8 mouse cellular contexts compared by ENCODE assay signal in genomic region chr11:82763742-82764437, GRCm38 (mm10). TPM values are rescaled to one million over a fixed set of nuclear protein-coding genes. Genes with fewer than 3 reads are reported as not detected.
A peak's percentile ranks its signal among the peaks of the same experiment; 100 is the strongest.
DNase-seq lines count a peak whose midpoint lies in the region; ATAC-seq and TF ChIP-seq lines count a peak whose summit lies in the region.

Gene Cct6b, minus strand, starts transcription at chr11:82764321.
Gene Zfp830, plus strand, starts transcription at chr11:82764345.

- no peak for TF ChIP-seq CTCF in cerebellum, adult 2 months (IDR thresholded peaks at IDR 0.05; ENCODE audit: borderline replicate concordance, insufficient read depth, low read depth, low read length)

- WGBS in cerebellum, adult 2 months = under 1% methylated on average over 44 of the region's 44 CpGs
- WGBS in forebrain, embryonic 16.5 days = under 1% methylated on average over 44 of the region's 44 CpGs
- under 1% methylated on average over 44 of the region's 44 CpGs for WGBS in neural tube, embryonic 14.5 days

- peak within 1 kb of the TSS; percentile 92 for H3K4me2 ChIP-seq in forebrain, embryonic 16.5 days (ENCODE audit: low read length)
- peak within 1 kb of the TSS; percentile 99 for H3K4me2 ChIP-seq in neural tube, embryonic 14.5 days (ENCODE audit: low read depth, low read length)

- peak; percentile 99 for ATAC-seq in forebrain, embryonic 16.5 days
- peak; percentile 99 for ATAC-seq in neural tube, embryonic 14.5 days (ENCODE audit: low read depth)

- TF ChIP-seq POLR2A in cerebellum, adult 2 months (IDR thresholded peaks at IDR 0.05; ENCODE audit: borderline replicate concordance, insufficient read depth, low read length) = peak; percentile 96

- peaks cover 7% of the 10 kb centered on the region for H3K36me3 ChIP-seq in forebrain, embryonic 16.5 days (ENCODE audit: control insufficient read depth, insufficient read depth)
- H3K36me3 ChIP-seq in neural tube, embryonic 14.5 days (ENCODE audit: control insufficient read depth, insufficient read depth, low read length) = no peaks in the 10 kb centered on the region

- H3K4me3 ChIP-seq in cerebellum, adult 2 months (replicated peaks; ENCODE audit: insufficient read depth, low read depth, low read length) = peak within 1 kb of the TSS; percentile 91
- peak within 1 kb of the TSS; percentile 86 for H3K4me3 ChIP-seq in forebrain, embryonic 16.5 days (replicated peaks; ENCODE audit: low read length)
- peak within 1 kb of the TSS; percentile 86 for H3K4me3 ChIP-seq in neural tube, embryonic 14.5 days (ENCODE audit: low read depth, low read length)

- peaks cover 3% of the 10 kb centered on the region; the same call in 1 of the 2 replicates for H3K9me3 ChIP-seq in forebrain, embryonic 16.5 days (ENCODE audit: control insufficient read depth, low read length)
- no peaks in the 10 kb centered on the region for H3K9me3 ChIP-seq in neural tube, embryonic 14.5 days (ENCODE audit: control insufficient read depth, low read length)

- H3K9ac ChIP-seq in forebrain, embryonic 16.5 days (replicated peaks; ENCODE audit: low read depth, low read length) = peak within 1 kb of the TSS; percentile 84
- H3K9ac ChIP-seq in neural tube, embryonic 14.5 days (replicated peaks; ENCODE audit: low read depth, low read length) = peak within 1 kb of the TSS; percentile 79

- no peaks in the 10 kb centered on the region for H3K4me1 ChIP-seq in cerebellum, adult 2 months (ENCODE audit: control insufficient read depth, insufficient read depth, low read length)
- H3K4me1 ChIP-seq in forebrain, embryonic 16.5 days (replicated peaks; ENCODE audit: control insufficient read depth, insufficient read depth, low read length) = peaks cover 22% of the 10 kb centered on the region
- peaks cover 11% of the 10 kb centered on the region for H3K4me1 ChIP-seq in neural tube, embryonic 14.5 days (ENCODE audit: control insufficient read depth, insufficient read depth, low read length)

- no peaks in the 10 kb centered on the region for H3K27me3 ChIP-seq in cerebellum, adult 2 months (ENCODE audit: control insufficient read depth, insufficient read depth, low read length)
- 0 out of 2 replicates have a peak, but pooled peaks cover 2% of the 10 kb centered on the region for H3K27me3 ChIP-seq in forebrain, embryonic 16.5 days (replicated peaks; ENCODE audit: control insufficient read depth, insufficient read depth, low read length)
- H3K27me3 ChIP-seq in neural tube, embryonic 14.5 days (ENCODE audit: control insufficient read depth, insufficient read depth, low read length) = no peaks in the 10 kb centered on the region

- peak; percentile 90 for DNase-seq in MEL-GATA-1-ER (ENCODE audit: extremely low read depth, low read depth)
- peak; percentile 94 to 95 for DNase-seq in cerebellum, adult 2 months
- peak; percentile 93 to 94 for DNase-seq in heart, postnatal 36 days
- peak; percentile 85 to 96 for DNase-seq in layer of hippocampus, adult 18-20 months (ENCODE audit: low spot score in 2 of 2)
- peak; percentile 91 to 93 for DNase-seq in lung, adult 18-20 months
- DNase-seq in testis, postnatal 10 days (ENCODE audit: low spot score) = peak; percentile 97

- intact Hi-C loops in heart, postnatal 36 days (cut with DNase I) = loop anchor here (1.0 kb wide), 2 partner anchors 17 to 107 kb away; partner anchors contain the start of genes Lig3 and Rffl

- peak within 1 kb of the TSS; percentile 81 for H3K27ac ChIP-seq in cerebellum, adult 2 months (ENCODE audit: insufficient read depth, low read length)
- peak within 1 kb of the TSS; percentile 93 for H3K27ac ChIP-seq in forebrain, embryonic 16.5 days (ENCODE audit: low read length)
- peak within 1 kb of the TSS; percentile 87 for H3K27ac ChIP-seq in neural tube, embryonic 14.5 days (ENCODE audit: low read depth, low read length)

RNA-seq across cellular contexts. Expression of gene Cct6b, which starts in this region (rescaled TPM):
- 0.19 and 0.23 TPM in 2 replicates for polyA plus RNA-seq in cerebellum, adult 2 months (2012; rRNA removed)
- polyA plus RNA-seq in forebrain, embryonic 16.5 days (2015; fragmentation: Nextera tagmentation; extraction: Ambion mirVana) = 0.30 and 0.39 TPM in 2 replicates
- under 1 TPM; 0.14 to 0.22 TPM for total RNA-seq in heart, postnatal 36 days (2021)
- under 1 TPM; 0.28 to 0.47 TPM for total RNA-seq in layer of hippocampus, adult 18-20 months (2021)
- polyA plus RNA-seq in neural tube, embryonic 14.5 days (2014; fragmentation: Nextera tagmentation; extraction: Ambion mirVana) = 0.33 and 0.44 TPM in 2 replicates

RNA-seq across cellular contexts. Expression of gene Zfp830, which starts in this region (rescaled TPM):
- 14.0 and 14.4 TPM in 2 replicates for polyA plus RNA-seq in cerebellum, adult 2 months (2012; rRNA removed)
- polyA plus RNA-seq in forebrain, embryonic 16.5 days (2015; fragmentation: Nextera tagmentation; extraction: Ambion mirVana) = 33.5 and 35.9 TPM in 2 replicates
- 10 to 100 TPM; 15.0 to 15.9 TPM for total RNA-seq in heart, postnatal 36 days (2021)
- total RNA-seq in layer of hippocampus, adult 18-20 months (2021) = 10 to 100 TPM; 15.2 to 18.2 TPM
- 29.0 and 31.3 TPM in 2 replicates for polyA plus RNA-seq in neural tube, embryonic 14.5 days (2014; fragmentation: Nextera tagmentation; extraction: Ambion mirVana)

Comparison
In these comparisons a context has a peak if more than half of its experiments do, and no peak if none do; other contexts are left out.
1. Peak in every context shown above with its lines: DNase-seq, ATAC-seq, H3K4me3 ChIP-seq and H3K27ac ChIP-seq.